Mouse (Mus musculus) inflammation-experienced regulatory T-cells (primary cell): Measurements from ENCODE around the gene Gm11733. TPM values are rescaled to one million over a fixed set of nuclear protein-coding genes. Genes with fewer than 3 reads are reported as not detected.

ENCODE experiments used
- polyA plus RNA-seq, 2 experiments: library from polyadenylated mRNA; unstranded; fragments of 100-300 nt; shearing (Covaris generic); gene quantifications; one replicate each; pipeline ENCODE4 v1.2.1; 2017

Gm11733 gene
- polyA plus RNA-seq = not detected

DNA sequence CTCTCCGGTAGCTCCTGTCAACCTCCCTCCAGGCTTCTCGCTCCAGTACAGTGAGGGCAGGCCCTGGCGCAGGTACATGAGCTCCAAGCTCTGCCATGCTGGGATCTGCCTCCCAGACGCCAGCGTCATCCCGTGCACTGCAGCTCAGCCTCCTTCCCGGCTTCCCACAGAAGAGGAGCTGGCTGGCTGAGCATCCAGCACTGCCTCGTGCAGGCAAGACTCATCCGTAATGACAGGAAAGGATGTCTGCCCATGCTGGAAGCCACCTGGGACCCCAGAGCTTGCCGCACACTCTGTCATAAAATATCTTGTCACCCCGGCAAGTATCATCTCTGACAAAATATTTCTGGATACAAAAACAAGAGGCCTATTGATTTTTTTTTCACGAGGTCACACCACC lies at the start of gene Gm11733:
Gene Gm11733 (plus strand): TSS at position 171 of the 400 bp plus-strand sequence.

Other genes with a start within 250 kb of the Gm11733 start
- 10 to 100 TPM; 18.2 to 19.0 TPM for gene Tnrc6c, start 169.9 kb downstream of the Gm11733 start, polyA plus RNA-seq